Mouse (Mus musculus) C2C12 (cell line): ENCODE measurements around the gene Ldhc.

Source experiments
- CEBPB ChIP-seq: IDR thresholded peaks from one replicate; pipeline ENCODE4 v1.6.1; 2011; ENCODE audit warnings: low read depth, mild to moderate bottlenecking, control low read depth, moderate library complexity
- CTCF ChIP-seq: IDR thresholded peaks from one replicate; pipeline ENCODE4 v1.5.1; 2011; ENCODE audit not compliant: control insufficient read depth, insufficient read depth, insufficient read length
- FOSL1 ChIP-seq: IDR thresholded peaks from one replicate; pipeline ENCODE4 v1.8.0; 2011; ENCODE audit warnings: mild to moderate bottlenecking, low read length; ENCODE audit not compliant: poor library complexity, insufficient read depth, severe bottlenecking
- MAX ChIP-seq: IDR thresholded peaks from one replicate; pipeline ENCODE4 v1.6.1; 2011; ENCODE audit warnings: mild to moderate bottlenecking, control low read depth
- MYOD1 ChIP-seq: IDR thresholded peaks from one replicate; pipeline ENCODE4 v1.6.1; 2011; ENCODE audit warnings: low read depth; ENCODE audit not compliant: control insufficient read depth, insufficient read length
- MYOG ChIP-seq: IDR thresholded peaks from one replicate; pipeline ENCODE4 v1.6.1; 2011; ENCODE audit not compliant: control insufficient read depth, insufficient read length; ENCODE audit errors: extremely low read depth

GRCm38 (mm10) chr7:46838891-46839302 lies 22.1 kb upstream of the Ldhc start:
- TF ChIP-seq CTCF: no peak
- TF ChIP-seq MYOG: no peak
- no peak for TF ChIP-seq CEBPB
- TF ChIP-seq MAX: no peak
- no peak for TF ChIP-seq FOSL1
- no peak for TF ChIP-seq MYOD1
